Mouse (Mus musculus): ENCODE results near the gene Gimap8.

DNA sequence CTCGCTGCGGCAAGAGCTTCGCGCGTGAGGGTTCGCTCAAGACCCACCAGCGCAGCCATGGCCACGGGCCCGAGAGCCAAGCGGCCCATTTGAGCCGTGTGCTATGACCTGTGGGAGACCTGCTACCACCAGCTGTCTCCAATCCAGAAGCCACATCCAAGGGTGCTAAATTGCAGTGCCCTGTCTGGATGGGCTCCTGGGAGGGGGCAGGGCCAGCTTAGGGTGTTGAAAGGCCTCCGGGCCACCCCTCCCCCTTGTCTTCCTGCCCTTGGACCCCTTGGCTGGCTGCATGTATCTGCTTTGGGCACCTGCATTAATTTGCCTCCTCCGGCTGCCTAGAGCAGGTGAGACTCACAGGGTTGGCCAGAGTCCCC, 17.4 kb upstream of the Gimap8 start:
- TF ChIP-seq MAX (IDR thresholded peaks at IDR 0.05; ENCODE audit: low read depth) (no peak), POLR2AphosphoS2 (IDR thresholded peaks at IDR 0.05; ENCODE audit: insufficient read length, low read depth) (no peak), POLR2A (IDR thresholded peaks at IDR 0.05; ENCODE audit: insufficient read length, low read depth) (no peak), MYOD1 (IDR thresholded peaks at IDR 0.05; ENCODE audit: control insufficient read depth in 1 of 3, insufficient read length in 2 of 3, low read depth in 2 of 3) (no peak), TCF12 (IDR thresholded peaks at IDR 0.05; ENCODE audit: insufficient read depth, poor library complexity, severe bottlenecking) (no peak), CEBPB (IDR thresholded peaks at IDR 0.05; ENCODE audit: insufficient read depth, poor library complexity, severe bottlenecking) (no peak), TCF3 (IDR thresholded peaks at IDR 0.05; ENCODE audit: insufficient read length, low read depth) (no peak), REST (IDR thresholded peaks at IDR 0.05; ENCODE audit: insufficient read depth, insufficient read length) (no peak)
